Mouse (Mus musculus) lung, embryonic 14.5 days (tissue): ENCODE data around the gene Ppt1. TPM values are rescaled to one million over a fixed set of nuclear protein-coding genes. Genes with fewer than 3 reads are reported as not detected.

Experiments
- ATAC-seq: fragments of 200-750 bp; cut with Nextera tagmentation; 2 replicates; pipeline ENCODE4 v1.8.0; 2017; ENCODE audit warnings: mild to moderate bottlenecking, moderate TSS enrichment, moderate library complexity; ENCODE audit not compliant: insufficient read depth
- DNase-seq: peaks from one replicate; pipeline ENCODE4 v3.0.0-alpha.2; 2015
- H3K27ac ChIP-seq: fragments of 300-500 bp; sonication (generic); 2 replicates; pipeline ENCODE4 v1.5.1; 2014; ENCODE audit warnings: low read depth, mild to moderate bottlenecking, moderate library complexity
- H3K27me3 ChIP-seq: fragments of 300-500 bp; sonication (generic); 2 replicates; pipeline ENCODE4 v1.6.1; 2014; ENCODE audit warnings: low read length, control low read depth; ENCODE audit not compliant: insufficient read depth
- H3K36me3 ChIP-seq: fragments of 300-500 bp; sonication (generic); 2 replicates; pipeline ENCODE4 v1.6.1; 2014; ENCODE audit warnings: control low read depth; ENCODE audit not compliant: insufficient read depth
- H3K4me1 ChIP-seq: fragments of 300-500 bp; sonication (generic); 2 replicates; pipeline ENCODE4 v1.6.1; 2014; ENCODE audit warnings: antibody characterized with exemption, control low read depth; ENCODE audit not compliant: insufficient read depth
- H3K4me2 ChIP-seq: fragments of 300-500 bp; sonication (generic); 2 replicates; pipeline ENCODE4 v1.6.1; 2014; ENCODE audit warnings: mild to moderate bottlenecking
- H3K4me3 ChIP-seq: fragments of 300-500 bp; sonication (generic); 2 replicates; pipeline ENCODE4 v1.5.1; 2014; ENCODE audit warnings: low read depth, low read length
- H3K9ac ChIP-seq: fragments of 300-500 bp; sonication (generic); 2 replicates; pipeline ENCODE4 v1.6.1; 2014
- H3K9me3 ChIP-seq: fragments of 300-500 bp; sonication (generic); 2 replicates; pipeline ENCODE4 v1.6.1; 2016; ENCODE audit warnings: low read depth, low read length, control low read depth
- CTCF ChIP-seq: IDR thresholded peaks from 2 replicates; pipeline ENCODE4 v1.5.1; 2016; ENCODE audit warnings: antibody characterized with exemption, low read depth
- WGBS: fragments of 180-500 bp; shearing (Covaris S2); extraction: QIAGEN DNeasy Blood & Tissue Kit; methylation state at CpG from one replicate; pipeline ENCODE4 v1.1.7; 2014; 5-methylcytosine and 5-hydroxymethylcytosine counted together
- polyA plus RNA-seq: library from polyadenylated mRNA; unstranded; fragments of >200 nt; fragmentation: Nextera tagmentation; extraction: Ambion mirVana; gene quantifications from 2 replicates; pipeline ENCODE4 v1.2.1, GENCODE M21; 2014

The Ppt1 gene
- polyA plus RNA-seq, 1 experiment from 2014 or later = 65.7 TPM

DNA sequence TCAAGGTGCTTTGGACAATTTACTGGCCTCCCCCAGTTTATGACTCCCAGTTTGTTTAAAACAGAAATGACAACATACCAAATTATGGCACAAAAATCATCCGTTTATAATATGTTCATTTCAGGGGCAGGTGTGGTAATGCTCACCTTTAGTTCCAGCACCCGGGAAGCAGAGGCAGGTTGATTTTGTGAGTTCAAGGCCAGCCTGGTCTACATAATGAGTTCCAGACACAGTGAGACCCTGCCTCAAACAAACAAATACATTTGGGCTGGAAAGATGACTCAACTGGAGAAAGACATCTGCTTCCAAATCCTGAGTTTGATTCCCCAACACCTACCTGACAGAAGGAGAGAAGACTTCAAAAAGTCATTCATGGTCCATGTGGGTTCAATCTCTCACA is 51.3 kb downstream of the Ppt1 start:
- no peak for ATAC-seq
- Histone ChIP-seq H3K27ac (peak overlapping the region; percentile 100), H3K27me3 (no peaks in the 10 kb centered on the region), H3K4me3 (peak overlapping the region; percentile 87; the same call in 1 of the 2 replicates), H3K9ac (no peak overlapping the region; the same call in 1 of the 2 replicates), H3K36me3 (0 out of 2 replicates have a peak, but pooled peaks cover 3% of the 10 kb centered on the region), H3K4me2 (peak overlapping the region; percentile 74), H3K4me1 (peaks cover 13% of the 10 kb centered on the region), H3K9me3 (no peaks in the 10 kb centered on the region)
- no peak for TF ChIP-seq CTCF
- WGBS = 64% methylated on average over 2 of the region's 2 CpGs
- DNase-seq = no peak

DNA sequence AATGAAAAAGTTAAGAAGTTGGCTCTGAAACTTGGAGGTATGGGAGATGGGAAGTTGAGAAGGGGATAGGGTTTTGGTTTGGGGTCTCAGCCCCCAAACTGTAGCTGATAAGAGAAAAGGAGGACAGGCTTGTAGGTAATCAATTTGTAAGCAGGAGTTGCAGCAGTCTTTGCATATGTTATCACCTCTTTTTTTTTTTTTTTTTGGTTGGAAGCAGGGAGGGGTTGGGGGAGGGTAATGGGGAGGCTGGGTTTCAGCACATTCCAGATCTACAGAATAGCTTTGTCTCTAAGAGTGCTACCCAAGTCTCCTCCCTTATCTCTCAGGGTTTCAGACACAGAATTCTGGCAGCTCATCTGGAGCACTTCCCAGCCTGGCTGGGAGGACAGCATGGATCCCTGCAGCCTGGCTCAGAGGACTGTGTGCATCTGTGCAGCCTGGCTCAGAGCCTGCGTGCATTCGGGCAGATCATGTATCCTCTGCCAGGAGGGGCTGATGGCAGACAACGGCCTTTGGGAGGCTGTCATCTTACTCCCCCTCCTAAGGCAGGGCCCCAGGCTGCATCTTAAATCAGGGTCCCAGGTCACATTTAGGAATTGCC is 54.9 kb downstream of the Ppt1 start:
- H3K4me3 ChIP-seq = no peak overlapping the region
- DNase-seq = peak; percentile 90
- no peaks in the 10 kb centered on the region for H3K9me3 ChIP-seq
- H3K27me3 ChIP-seq = no peaks in the 10 kb centered on the region
- H3K27ac ChIP-seq = peak overlapping the region; percentile 65
- 0 out of 2 replicates have a peak, but pooled peaks cover 4% of the 10 kb centered on the region for H3K4me1 ChIP-seq
- H3K36me3 ChIP-seq = no peaks in the 10 kb centered on the region
- H3K9ac ChIP-seq = peak overlapping the region; percentile 36
- 9% methylated on average over 3 of the region's 3 CpGs for WGBS
- peak; percentile 74 for ATAC-seq
- no peak for TF ChIP-seq CTCF
- 0 out of 2 replicates have a peak overlapping the region, but pooled peaks have one; percentile 12 for H3K4me2 ChIP-seq

DNA sequence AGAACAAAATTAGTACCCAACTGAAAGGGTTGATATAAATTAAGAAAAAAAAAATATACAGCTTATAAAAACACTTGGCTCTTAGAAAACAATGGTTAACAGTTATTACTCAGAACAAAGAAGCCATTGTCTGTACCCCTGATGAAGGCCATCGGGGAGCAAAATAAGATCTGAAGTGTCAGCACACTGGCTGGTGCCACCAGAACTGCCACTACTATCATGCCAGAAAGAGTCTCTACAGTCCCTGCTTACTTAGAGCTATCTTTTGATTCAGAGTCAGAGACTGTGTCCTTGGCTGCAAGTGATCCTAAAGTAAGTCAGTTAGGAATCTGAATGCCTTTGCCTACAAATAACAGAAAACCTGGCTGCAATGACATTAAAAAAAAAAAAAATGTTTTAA is 55.6 kb downstream of the Ppt1 start:
- H3K27me3 ChIP-seq = no peaks in the 10 kb centered on the region
- H3K27ac ChIP-seq = peak overlapping the region; percentile 65
- WGBS = 44% methylated on average over 1 of the region's 1 CpGs

GRCm38 (mm10) chr4:122892157-122892556 is 56.1 kb downstream of the Ppt1 start:
- Histone ChIP-seq H3K4me1 (no peaks in the 10 kb centered on the region), H3K27ac (peak overlapping the region; percentile 65; the same call in 1 of the 2 replicates), H3K27me3 (no peaks in the 10 kb centered on the region), H3K4me3 (no peak overlapping the region), H3K9me3 (no peaks in the 10 kb centered on the region), H3K36me3 (no peaks in the 10 kb centered on the region), H3K4me2 (no peak overlapping the region), H3K9ac (no peak overlapping the region)
- DNase-seq (no peak), ATAC-seq (no peak)
- TF ChIP-seq CTCF = no peak
- WGBS = 63% methylated on average over 5 of the region's 5 CpGs

More for the DNA sequence above, 55.6 kb downstream of the Ppt1 start:
- Histone ChIP-seq H3K4me2 (no peak overlapping the region), H3K4me1 (0 out of 2 replicates have a peak, but pooled peaks cover 4% of the 10 kb centered on the region), H3K4me3 (no peak overlapping the region), H3K9ac (no peak overlapping the region), H3K36me3 (no peaks in the 10 kb centered on the region), H3K9me3 (no peaks in the 10 kb centered on the region)
- ATAC-seq (no peak), DNase-seq (no peak)
- TF ChIP-seq CTCF = no peak

DNA sequence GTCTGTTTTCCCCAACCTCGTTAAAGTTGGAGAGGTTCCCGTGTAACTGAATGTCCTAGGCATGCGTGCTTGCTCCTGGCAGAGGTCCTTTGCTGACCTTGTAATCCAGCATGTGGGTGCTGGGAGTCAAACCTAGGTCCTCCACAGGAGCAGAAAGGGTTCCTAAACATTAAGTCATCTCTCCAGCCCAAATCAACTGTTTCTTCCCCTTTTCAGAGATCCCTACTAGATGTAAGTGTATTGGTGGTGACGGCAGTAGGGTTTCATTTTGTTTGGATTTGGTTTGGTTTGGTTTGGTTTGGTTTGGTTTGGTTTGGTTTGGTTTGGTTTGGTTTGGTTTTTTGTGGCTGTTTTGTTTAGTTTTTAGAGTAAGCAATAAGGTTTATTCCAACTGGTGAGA is 61.7 kb downstream of the Ppt1 start:
- no peaks in the 10 kb centered on the region for H3K4me1 ChIP-seq
- no peak overlapping the region for H3K4me2 ChIP-seq
- ATAC-seq (no peak), DNase-seq (no peak)
- WGBS = 67% methylated on average over 4 of the region's 4 CpGs
- H3K9ac ChIP-seq = no peak overlapping the region
- no peak overlapping the region for H3K27ac ChIP-seq
- no peaks in the 10 kb centered on the region for H3K27me3 ChIP-seq
- no peaks in the 10 kb centered on the region for H3K36me3 ChIP-seq
- H3K4me3 ChIP-seq = no peak overlapping the region
- TF ChIP-seq CTCF = no peak
- no peaks in the 10 kb centered on the region for H3K9me3 ChIP-seq

DNA sequence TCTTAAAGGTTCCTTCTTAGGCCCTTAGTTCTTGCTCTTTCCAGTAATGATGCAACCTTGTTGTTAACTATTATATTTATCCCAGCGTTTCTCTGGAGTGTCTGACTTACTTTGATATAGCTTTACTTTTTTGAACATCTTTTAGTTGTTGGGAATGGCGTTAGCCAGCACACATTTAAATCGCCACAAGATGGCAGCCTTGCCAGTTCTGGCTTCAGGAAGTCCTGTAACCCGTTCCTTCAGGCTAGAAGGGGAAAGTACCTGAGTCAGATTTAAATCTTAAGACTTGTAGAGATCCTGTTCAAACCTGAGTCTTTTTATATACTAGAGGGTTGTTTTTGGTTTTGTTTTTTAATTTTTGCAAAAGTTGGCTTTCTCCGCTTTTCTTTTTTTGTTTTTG is 62.3 kb downstream of the Ppt1 start:
- H3K27ac ChIP-seq = no peak overlapping the region
- TF ChIP-seq CTCF = peak; percentile 70
- peak; percentile 49; the same call in 1 of the 2 replicates for ATAC-seq

GRCm38 (mm10) chr4:122902156-122902555 is 66.1 kb downstream of the Ppt1 start:
- WGBS = 20% methylated on average over 6 of the region's 6 CpGs
- no peak overlapping the region for H3K4me2 ChIP-seq
- no peak overlapping the region for H3K4me3 ChIP-seq
- H3K9ac ChIP-seq = no peak overlapping the region
- H3K27ac ChIP-seq = no peak overlapping the region
- no peaks in the 10 kb centered on the region for H3K9me3 ChIP-seq
- ATAC-seq (no peak), DNase-seq (peak; percentile 35)
- H3K4me1 ChIP-seq = no peaks in the 10 kb centered on the region
- no peaks in the 10 kb centered on the region for H3K36me3 ChIP-seq
- TF ChIP-seq CTCF = peak; percentile 43
- H3K27me3 ChIP-seq = no peaks in the 10 kb centered on the region

More for the DNA sequence above, 62.3 kb downstream of the Ppt1 start:
- Histone ChIP-seq H3K27me3 (no peaks in the 10 kb centered on the region), H3K4me3 (no peak overlapping the region), H3K36me3 (no peaks in the 10 kb centered on the region), H3K9me3 (no peaks in the 10 kb centered on the region), H3K4me2 (no peak overlapping the region), H3K9ac (no peak overlapping the region), H3K4me1 (no peaks in the 10 kb centered on the region)
- 14% methylated on average over 5 of the region's 5 CpGs for WGBS
- peak; percentile 89 for DNase-seq
